Mouse (Mus musculus) granulocyte monocyte progenitor cell, adult 5-6 weeks (primary cell): ENCODE measurements around the gene Vsig2. TPM values are rescaled to one million over a fixed set of nuclear protein-coding genes. Genes with fewer than 3 reads are reported as not detected.

Experiments used
- ATAC-seq: replicated peaks from 2 replicates; pipeline ENCODE4 v1.8.0; 2016; ENCODE audit warnings: mild to moderate bottlenecking, moderate TSS enrichment, inconsistent platforms; ENCODE audit not compliant: poor library complexity, severe bottlenecking
- total RNA-seq, 2 experiments: library from RNA; stranded (forward) in 1 of 2; stranded (reverse) in 1 of 2; fragments of 200-712, 200-1000 nt in 1 of 2; fragments of >200 nt in 1 of 2; fragmentation: Nextera tagmentation in 1 of 2; gene quantifications; 2 replicates each; pipeline ENCODE4 v1.2.3; 2014 to 2017

The Vsig2 gene
- 3.1 TPM in 1 of 2 replicates, not detected in the other for total RNA-seq (2014; fragmentation: Nextera tagmentation)
- total RNA-seq (2017), result not detected in 2 replicates

DNA sequence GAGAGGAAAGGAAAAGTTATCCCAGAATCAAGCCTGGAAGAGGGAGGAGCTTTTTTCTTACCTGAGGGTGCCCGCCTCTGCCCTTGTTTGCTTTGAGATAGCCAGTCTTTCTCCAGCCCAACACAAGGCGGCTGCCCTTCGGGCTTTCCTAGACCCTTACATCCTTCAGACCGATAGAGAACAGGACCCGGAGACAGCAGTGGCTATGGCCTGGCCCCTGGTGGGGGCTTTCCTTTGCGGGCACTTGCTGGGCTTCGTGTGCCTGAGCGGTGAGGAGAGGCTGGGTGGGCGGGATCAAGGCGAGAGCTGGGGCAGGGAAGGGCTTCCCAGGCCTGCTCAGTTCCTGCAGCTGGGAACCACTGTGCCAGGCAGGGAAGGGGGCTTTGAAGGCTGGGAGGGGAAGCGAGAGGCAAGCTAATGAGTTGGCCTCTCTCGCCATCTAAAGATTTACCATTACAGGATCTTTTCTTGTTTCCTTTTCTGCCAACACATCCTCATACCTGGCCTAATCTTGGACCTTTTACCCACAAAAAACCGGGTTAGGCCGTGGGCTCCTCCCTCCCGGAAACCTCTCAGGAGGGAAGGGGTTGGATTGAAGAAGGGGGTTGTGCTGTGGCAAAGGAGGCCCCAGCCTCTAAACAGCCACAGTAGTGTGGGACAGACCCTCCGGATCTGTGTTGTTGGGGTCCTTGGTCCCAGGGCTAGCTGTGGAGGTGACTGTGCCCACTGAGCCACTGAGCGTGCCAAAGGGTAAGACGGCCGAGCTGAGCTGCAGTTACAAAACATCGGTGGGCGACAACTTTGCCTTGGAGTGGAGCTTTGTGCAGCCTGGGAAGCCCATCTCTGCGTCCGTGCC lies at the start of gene Vsig2:
Gene Vsig2, plus strand, starts transcription at position 86 of the 856 bp plus-strand sequence.
- no peak for ATAC-seq

DNA sequence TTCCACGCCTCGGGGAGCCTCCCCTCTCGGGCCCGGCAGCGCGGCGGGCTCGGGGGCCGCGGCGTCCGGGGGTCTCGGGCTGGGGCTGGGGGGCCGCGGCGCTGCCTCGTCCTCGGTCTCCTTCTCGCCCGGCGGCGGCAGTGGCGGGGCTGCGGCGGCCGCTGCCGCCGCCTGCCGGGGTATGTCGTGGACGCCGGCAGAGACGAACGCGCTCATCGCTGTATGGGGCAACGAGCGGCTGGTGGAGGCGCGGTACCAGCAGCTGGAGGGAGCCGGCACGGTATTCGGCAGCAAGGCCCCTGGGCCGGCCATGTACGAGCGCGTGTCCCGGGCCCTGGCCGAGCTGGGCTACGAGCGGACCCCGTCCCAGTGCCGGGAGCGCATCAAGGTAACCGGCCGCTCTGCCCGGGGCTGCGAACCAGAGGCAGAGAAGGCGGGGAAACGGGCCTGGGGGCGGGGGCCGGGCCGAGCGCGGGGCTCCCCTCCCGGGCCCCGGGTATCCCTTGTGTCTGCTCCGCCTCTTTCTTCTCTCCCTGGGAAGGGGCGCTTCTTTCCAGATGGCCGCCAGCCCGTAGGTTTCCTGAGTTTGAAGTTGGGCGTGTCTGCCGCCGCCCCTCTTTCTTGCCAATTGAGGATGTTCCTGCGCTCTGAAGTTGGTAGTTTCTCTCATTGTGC lies 49.5 kb upstream of the Vsig2 start:
- peak; percentile 68 for ATAC-seq

DNA sequence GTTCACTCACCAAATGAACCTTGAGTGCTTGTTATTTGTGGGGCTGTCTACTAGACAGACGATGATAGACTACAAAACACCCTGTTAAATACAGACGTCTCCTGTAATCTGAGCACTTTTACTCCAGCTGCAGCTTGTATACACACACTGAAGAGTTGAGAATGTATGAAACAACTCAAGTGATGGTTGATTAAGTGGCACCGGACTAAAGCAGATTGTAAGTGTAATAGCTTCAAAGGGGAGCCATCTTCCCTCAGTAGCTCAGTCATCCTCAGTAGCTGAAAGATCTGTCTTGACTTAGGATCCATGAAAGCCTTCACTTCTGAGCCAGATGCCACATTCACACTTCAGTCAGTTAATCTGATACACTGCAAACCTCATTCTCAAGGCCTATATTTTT lies 43.3 kb upstream of the Vsig2 start:
- no peak for ATAC-seq

DNA sequence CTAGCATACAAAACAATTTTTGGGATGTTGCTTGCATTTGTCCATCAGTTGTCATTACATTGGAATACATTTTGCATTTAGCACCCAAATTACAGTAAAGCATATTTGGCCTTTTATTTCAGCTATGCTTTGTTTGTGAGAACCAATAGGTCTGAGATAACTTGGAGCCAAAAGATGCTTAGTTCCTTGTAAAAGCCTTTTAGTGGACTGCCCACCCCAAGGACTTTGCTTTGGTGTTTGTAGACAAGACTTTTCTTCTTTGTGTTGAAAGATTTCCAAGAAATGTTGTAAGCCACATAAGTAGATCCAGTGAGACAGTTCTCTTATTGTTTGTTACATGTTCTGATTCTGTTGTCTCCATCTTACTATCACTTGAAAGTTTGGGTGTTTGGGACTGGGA lies 42.7 kb upstream of the Vsig2 start:
- ATAC-seq, result no peak

DNA sequence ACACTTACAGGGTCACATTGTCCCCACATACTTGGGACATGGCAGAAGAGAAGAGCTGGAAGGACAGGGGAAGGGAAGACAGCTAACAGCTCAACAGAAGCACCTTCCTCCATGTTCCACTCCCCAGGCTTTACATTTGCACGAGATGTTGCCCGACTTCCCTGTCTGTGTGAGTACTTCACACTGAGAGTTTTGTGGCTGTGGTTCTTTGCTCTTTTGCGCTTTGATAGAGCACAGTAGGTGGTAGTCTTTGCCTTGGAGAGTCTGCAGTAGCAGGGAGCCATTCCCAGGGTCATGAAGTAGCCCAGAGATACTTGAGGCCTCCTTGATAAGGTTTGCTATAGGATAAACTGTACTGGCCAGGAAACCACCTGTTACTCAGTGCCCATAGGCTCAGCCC lies 38.9 kb upstream of the Vsig2 start:
- no peak for ATAC-seq

DNA sequence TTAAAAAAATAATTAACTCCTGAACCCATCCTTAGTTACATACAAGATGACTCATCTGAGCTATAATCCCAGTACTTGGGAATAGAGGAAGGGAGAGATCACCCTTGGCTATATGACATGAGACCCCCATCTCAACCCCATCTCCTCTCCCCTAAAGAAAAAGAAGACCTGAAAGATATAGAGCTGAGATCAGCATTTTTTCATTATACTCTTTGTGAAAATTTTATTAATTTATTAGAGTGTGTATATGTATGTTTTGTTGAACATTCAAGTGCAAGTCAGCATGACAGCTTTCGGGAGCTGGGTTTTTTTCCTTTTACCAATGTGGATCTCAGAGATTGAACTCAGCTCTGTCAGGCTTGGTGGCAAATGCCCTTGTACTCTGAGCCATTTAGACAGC lies 37.9 kb upstream of the Vsig2 start:
- ATAC-seq, result no peak

DNA sequence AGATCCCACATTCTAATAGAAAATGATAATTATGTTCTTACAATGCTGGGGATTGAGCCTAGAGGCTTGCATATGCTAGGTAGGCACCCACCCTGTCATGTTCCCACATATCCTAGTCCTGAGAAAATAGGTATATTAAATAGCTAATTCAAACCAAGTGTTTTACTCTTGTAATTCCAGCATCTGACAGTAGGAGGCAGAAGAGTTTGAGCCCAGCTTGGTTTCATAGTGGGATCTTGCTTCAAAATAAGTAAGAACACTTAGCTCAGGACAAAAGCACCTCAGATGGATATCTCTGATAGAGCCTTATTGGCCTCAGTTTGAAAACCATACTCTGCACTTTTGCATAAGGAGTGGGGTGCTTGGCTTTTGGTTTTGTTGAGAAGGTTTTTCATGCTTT lies 34.7 kb upstream of the Vsig2 start:
- ATAC-seq, result no peak

DNA sequence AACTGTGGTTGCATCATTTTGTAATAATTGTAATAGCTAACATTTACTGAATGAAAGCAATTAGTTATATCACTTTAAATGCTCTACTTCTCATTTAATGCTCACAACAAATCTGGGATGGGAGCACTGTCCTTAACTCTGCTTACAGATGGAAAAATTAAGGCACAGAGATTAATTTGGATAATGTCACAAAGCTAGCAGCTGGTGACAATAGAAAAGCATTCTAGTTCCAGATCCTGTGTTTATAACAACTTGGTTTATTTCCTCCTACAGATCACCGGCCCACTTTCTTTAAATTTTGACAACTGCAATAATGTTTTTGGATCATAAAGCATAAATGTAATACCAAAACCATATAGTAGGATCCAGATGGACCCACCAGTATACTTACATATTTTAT lies 33.0 kb upstream of the Vsig2 start:
- no peak for ATAC-seq

DNA sequence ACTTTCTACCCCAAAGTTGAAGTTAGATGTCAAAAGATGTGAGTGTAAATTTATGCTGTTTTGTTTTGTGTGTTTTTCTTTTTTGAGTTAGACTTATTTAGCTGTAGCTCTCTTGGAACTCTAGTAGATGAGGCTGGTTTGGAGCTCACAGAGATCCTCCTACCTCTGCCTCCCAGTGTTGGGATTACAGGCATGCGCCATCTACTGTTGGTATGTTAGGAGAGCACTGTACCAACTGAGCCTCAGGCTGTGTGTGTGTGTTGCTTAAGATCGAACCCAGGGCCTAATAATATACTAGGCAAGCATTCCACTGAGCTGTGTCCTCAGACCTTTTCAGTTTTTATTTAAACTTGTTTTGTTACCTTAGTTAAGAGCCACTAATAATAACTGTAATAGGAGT lies 27.0 kb upstream of the Vsig2 start:
- peak; percentile 61 for ATAC-seq

DNA sequence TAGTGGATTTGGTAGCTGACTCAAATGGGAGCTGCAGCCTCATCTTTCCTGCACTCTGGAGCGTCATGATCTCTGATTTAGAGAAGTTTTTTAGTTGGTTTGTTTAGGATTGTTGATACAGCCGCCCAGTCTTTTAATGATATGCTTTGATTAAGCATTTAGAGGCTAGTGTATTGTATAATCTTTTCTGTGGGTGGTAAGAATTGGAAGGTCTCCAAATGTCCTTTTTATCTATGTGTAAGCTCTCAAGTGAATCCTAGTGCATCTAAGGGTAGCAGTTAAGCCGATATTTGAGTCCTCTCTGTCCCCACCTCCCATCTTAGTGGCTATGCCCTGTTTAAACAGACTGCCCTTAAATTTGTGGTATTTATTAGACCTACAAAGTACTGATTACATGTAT lies 24.6 kb upstream of the Vsig2 start:
- ATAC-seq, result no peak

DNA sequence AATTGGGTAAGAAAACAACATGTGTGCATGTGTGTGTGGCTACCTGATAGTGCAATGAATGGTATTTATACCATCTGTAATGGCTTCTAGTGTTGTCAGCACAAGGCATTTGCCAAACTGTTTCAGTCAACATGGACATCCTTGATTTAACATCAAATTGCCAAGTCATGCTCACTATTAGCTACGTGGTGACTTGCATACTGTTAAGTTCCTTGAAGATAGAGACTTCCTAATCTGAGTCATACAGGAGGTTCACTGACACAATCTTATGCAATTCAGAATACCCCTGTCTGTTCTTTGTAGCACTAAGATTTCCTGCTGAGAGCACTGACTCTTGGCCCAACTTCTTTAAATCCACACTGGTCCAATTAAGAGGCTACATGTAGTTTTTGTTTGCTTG lies 21.6 kb upstream of the Vsig2 start:
- peak; percentile 98 for ATAC-seq

DNA sequence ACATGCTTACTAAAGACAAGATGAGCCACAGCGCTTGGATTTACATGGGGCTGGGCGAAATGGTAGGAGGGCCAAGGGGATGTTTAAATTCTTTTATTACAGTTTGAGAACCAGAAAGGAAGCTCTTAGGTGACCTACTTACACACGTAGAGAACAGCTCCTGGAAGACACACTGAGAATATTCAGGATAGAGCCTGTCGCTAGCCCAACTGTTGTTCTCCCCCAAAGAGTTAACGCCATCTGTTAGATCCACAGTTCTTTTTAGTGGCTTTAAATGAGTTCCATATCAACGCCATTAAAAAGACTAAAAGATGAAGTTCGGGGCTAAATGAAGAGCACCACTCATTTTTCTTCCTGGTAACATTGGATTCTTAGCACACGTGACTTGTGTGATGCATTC lies 20.1 kb upstream of the Vsig2 start:
- ATAC-seq, result no peak

DNA sequence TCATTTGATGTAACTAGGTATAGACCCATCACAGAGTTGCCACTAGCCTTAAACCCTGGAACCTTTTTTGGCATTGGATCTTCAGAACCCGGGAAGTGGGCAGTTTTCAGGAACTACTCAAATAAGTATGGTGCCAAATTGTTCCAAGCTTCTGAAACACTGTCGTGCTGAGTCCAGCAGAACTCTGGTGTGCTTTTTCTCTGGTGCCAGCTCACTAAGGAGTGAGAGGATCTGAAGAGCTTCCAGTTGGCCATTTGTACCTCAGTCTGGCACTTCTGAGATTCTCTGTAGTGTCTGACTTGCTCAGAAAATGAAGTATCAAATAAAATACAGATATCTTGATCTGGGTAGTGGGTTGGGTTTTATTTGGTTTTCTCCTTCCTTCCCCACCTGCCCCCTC lies 19.1 kb upstream of the Vsig2 start:
- ATAC-seq, result no peak

DNA sequence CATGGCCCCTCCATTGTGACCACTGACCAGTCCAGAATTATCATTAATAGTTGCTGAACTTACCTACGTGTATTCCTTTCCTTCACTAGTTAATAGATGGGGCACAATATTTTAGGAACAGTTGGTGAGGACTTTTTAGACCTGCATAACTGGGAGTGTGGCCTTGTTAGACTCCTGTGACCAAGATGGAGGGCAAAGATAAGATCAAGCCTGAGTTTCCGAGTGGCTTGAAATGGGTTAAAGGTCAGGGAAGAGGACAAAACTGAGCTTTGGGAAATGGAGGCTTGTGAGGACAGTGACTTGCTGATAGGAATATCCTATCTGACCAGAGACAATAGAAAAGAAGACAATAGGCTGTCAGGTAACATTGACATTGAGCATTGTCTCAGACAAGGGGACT lies 13.6 kb upstream of the Vsig2 start:
- ATAC-seq, result no peak

DNA sequence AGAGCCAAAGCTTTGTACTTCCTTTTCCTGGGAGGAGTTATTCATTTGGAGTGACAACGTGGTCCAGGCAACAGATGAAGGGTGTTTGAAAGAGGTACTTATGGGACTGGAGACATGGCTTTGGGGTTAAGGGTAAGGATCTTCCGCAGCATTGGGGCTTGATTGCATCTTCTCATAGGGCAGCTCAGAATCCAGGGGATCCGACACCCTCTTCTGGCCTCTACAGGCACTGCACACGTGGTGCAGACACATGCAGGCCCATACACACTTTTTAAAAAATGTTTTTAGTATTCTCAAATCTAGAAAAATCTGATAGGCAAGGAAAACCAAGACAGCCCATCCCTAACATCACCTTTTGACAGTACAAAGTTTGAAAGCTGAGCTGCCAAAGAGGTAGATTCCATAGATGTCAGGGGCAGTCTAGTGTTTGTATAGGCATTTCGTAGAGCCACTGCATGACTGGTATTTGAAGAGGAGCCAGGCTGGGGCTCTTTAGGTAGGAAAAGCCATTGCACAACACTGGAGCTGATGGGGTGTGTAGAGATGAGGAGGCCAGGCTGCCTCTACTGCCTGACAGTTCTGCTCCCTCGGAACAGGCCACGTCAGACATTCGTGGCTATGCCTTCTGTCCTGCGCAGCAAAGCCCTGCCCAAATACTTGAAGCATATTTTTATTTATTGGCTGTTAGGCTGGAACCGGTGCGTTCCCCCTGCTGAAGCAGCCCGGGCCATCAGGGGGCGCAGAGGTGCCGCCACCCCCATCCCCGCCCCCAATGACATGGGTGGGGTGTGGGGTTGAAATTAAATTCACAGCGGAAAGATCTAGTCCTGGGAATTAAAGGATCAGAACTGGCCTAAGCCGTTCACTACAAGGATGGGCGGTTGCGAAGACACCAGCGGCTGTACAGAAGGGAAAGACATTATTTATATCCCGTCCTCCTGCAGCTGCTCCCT lies 12.3 kb upstream of the Vsig2 start:
- peak; percentile 17; the same call in 1 of the 2 replicates for ATAC-seq

DNA sequence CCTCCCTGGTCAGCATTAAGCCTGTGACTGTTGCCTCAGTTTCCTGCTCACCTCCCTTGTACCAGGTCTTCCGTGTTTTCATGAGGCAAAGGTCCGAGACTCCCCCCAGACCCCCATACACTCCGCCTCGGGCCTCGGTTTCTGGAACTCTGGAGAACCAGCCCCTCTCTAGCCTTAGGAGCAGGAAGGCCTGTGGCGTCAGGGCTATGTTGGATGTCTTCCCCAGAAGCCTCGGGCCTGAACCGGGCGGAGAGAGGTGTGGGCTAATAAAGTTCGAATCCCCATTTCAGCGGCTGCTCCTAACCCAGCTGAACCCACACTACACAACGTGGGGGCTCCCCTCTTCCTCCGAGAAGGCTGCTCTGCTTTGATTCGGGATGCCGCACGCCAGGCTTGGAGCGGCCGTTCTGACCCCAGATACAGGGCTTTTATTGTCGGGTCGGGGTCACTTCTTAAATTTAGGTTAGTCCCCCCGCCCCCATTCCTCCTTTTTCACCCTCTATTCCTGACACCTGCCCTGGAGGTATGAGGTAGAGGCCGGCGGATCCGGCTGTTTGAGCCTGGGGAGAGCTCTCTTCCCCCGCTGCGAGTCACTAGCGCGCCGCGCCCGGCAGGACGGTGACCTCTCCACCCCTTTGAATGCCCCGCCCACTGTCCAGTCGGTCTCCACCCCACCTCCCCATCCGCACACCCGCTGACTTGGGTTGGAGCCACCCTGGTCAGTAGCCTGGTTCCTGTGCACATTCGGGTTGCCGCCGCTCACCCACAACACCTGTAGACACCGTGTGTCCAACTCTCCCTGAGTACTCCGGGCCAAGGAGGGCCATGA lies 11.4 kb upstream of the Vsig2 start, which contains the start of gene Esam:
Gene Esam, plus strand, starts transcription at position 683 of the 829 bp plus-strand sequence.
- ATAC-seq, result peak; percentile 51

DNA sequence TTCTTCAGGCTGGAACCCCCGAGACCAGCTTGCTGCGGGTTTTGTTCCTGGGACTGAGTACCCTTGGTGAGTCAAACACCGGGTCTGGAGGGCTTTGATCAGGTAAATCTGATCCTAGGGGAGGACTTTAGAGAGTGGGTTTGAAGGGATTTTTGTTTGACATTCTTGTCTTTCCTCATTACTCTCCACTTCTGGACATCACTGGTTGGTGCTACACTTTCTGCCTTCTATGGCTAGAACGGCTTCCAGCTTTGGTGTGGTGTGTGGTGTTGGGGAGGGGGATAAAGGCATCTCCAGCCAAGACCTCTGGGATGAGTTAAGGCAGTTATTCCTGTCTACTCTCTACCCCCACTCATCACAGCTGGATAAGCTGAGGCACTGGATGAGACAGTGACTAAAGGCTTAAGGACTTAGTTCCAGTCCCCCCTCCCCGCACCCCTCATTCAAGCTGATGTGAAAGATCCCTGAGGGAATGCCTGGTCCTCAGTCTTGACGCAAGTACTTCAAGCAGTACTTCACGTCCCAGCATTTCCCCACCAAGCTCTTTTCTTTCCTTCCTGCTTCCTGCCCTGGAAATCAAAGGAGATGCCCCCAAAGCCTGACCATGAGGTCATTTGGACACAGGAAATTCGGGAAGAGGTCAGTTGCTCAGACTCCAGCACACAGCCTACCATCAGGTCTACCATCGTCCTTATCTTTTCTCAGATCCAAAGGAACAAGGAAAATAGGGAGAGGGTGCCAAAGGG lies 10.7 kb upstream of the Vsig2 start:
- no peak for ATAC-seq

DNA sequence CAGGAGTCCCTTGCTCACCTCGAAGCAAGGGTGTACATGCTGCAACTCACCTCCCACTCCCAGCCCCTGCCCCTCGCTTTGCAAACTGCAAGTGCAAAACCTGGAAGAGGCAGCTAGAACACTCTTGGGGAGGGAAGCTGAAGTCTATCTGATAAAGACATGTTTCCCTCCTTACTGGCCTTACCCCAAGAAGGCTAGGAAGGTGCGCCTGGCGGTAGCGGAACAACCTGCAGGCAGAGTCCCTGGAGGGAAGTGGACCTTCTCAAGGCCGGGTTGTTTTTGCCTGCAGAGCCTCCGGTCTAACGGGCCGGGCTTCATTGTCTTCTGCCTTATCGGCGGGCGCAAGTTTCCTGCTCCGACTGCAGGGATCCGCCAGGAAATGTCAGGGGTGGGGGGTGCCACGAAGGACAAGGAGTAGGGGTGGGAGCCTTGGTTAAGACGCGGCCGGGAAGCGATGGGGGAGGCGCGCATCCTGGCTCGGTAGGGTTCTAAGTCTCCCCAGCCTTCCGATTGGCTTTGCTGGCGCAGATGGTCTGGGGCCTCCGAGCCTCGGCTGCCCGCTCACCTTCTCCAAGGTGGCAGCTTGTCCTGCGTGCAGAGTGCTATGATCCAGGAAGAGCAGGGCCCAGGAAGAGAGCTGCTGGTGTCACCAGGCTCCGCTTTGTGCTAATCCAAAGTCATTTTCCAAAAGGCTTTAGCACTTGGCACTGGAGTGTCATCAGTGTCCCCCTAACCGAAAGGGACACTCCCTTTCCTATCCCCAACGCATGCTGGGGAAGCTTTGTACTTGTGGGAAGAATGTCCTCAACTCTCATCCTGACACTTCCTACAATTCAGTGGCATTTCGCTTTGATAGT lies 8.8 kb upstream of the Vsig2 start:
- ATAC-seq, result peak; percentile 67
